Mouse (Mus musculus): ENCODE data around the gene Cldnd1.

Gene Cldnd1

DNA sequence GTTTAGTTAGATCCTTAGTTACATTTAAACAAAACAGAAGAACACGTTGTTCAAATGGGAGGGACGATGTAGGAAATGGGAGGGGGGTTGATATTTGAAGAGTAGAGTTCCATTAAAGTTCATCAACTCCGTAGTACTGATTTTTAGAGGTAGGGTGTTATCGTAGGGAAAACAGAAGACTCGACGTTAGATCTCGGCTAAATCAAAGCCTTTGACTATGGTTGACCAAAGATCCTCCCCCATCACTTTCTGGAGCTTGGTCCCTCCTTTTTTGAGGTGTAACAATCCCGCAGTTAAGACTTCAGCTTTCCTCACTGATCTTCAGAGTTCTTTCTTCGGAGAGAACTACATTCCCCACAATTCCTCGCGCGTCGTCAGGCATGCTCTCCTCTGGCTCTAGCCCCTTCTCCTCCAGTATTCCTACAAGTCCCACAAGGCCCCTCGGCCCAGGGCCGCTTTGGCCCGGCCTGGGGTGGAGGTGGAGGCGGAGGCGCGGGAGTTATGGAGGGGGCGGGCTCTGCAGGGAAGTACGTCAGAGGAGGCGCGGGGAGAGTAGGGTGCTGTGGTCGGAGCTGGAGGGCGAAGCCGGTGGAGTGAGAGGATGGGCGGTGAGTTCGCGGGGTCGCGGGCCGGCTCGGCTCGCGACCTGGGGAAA is at the start of gene Cldnd1:
Gene Cldnd1 (plus strand): TSS at position 434 of the 655 bp plus-strand sequence.
- peak; percentile 80 to 93 for DNase-seq (ENCODE audit: low spot score in 2 of 2)

DNA sequence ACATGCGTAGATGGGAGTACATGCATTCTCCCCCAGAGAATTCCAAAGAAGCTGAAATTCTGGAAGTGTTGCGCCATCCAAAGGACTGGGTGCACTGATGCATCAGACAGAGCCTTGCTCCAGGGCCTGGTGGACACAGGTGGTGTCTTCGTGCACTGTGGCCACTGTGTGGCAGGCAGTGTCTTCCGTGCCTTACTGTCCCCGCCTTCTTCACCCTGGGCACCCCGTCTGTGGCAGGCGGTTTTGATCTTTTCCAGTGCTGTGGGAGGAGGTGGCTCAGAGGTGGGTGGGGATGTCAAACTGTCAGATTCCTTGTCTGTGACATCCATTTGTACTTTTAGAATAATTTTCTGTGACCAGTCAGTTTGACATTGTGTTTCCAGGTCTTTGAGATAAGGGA is 49.0 kb upstream of the Cldnd1 start:
- no peak for DNase-seq (ENCODE audit: low spot score in 2 of 2)

DNA sequence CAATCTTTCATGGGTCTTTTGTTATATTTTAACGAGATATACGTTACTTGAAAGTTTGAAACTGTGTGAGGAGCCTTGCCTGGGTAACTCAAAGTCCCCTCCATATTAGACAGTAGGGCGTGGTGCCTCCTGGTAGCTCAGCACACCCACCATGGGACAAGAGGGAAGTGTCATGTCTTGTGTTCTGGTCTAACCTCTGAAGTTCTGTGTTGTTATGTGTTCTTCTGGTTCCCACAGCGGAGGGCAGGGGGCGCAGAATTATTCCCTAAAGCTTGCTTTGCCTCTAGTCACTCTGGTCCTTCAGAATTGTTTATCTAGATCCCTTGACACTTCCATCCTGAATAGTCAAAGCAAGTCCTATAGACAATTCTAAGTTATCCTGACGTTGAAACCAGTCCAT is 45.7 kb upstream of the Cldnd1 start:
- DNase-seq (ENCODE audit: low spot score in 2 of 2) = no peak

DNA sequence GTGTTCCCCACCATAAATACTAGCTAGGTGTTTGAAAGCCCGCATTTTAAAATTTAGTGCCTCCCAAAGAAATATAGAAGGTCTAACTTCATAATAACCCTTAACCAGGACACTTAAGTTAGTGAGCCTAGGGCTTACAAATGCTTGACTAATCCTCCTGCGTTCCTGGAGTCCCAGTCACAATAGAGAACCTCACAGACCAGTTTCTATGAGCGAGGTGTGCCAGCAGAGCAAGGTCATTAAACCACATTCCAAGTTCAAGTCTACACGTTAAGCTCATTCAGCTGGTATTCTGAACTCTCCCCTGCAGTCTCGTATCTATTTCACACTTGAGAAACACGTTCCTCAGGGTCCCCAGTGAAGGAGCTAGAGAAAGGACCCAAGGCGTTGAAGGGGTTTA is 44.8 kb upstream of the Cldnd1 start:
- no peak for DNase-seq (ENCODE audit: low spot score in 2 of 2)

DNA sequence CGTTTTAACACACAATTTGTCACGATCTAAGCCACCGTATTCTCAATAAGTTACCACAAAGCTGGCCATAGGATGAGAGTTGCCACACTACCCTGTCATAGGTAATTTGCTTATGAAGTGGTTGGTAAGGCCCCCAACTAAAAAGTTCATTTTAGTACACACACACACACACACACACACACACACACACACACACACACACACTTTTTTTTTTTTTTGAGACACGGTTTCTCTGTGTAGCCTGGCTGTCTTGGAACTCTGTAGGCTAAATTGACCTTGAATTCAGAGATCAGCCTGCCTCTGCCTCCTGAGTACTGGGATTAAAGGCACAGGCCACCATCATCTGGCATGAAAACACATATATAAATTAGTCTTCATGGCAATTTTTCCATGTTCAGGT is 43.8 kb upstream of the Cldnd1 start:
- DNase-seq (ENCODE audit: low spot score in 2 of 2) = no peak

DNA sequence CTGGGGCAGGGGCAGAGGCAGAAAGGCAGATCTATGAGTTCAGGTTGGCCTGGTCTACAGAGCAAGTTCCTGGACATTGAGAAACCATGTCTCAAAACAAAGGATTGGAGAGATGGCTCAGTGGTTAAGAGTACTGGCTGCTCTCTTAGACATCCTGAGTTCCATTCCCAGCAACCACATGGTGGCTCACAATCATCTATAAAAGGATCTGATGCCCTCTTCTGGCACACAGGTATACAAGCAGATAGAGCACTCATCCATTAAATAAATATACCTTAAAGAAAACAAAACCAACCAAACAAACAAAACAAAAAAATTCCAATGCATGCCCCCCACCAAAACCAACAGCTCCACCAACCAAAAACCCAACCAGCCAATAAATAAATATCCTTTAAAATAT is 43.2 kb upstream of the Cldnd1 start:
- no peak for DNase-seq (ENCODE audit: low spot score in 2 of 2)

DNA sequence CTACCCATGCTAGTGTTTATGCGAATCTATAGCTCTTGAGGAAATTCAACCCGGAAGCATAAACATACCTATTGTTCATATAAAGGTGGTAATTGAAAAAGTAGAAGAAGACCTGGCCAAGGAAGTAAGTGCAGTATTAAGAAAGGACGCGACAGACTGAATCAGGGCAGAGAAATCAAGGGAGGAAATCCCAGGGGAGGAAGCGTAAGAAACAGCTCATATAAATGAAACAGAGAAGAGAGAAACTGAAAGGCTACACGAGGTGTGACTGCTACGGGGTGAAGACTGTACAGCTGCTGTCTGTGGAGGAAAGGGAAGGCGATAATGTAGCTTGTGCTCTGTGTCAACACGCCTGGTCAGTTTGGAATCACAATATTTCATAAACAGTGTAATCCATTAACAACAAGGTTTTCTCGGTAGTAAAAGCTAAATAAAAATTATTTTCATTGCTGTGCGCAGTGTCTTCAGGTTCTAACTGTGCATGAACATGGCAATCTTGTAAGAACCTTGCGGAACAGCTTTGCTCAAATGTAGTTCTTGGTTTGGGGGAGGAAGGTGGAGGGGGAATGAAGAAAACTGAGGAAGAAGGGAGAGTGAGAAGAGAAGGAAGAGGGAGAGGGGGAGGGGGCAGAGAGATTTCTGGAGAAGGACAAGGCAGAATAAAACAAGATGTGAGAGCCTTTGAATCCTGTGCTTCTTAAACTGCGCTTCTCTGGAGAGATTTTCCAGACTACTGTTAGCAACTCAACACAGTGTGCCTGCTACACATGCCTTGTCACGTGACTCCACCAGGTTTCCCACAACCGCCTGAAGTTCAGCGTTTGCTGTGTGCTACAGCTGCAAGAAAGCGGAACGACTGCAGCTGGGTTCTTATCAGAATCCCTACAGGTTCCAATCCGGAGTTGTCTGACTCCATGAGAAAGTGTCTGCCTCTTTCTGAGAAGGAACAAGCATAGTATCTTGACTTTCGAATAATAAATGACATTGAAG is 41.9 kb upstream of the Cldnd1 start:
- DNase-seq (ENCODE audit: low spot score in 2 of 2) = no peak

DNA sequence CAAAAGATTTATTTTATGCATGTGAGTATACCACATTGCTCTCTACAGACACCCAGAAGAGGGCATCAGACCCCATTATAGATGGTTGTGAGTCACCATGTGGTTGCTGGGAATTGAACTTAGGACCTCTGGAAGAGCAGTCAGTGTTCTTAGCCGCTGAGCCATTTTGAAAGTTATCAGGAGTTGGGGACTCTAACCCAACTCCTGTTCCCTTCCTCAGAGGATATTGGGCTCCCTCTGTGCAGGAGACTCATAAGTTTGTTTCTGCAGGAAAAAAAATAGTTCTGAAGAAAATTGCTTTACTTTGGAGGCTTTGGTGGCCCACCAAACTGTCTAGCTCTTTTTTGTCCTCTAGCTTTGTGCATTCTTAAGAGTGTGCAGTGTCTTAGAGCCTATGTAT is 39.2 kb upstream of the Cldnd1 start:
- no peak for DNase-seq (ENCODE audit: low spot score in 2 of 2)

DNA sequence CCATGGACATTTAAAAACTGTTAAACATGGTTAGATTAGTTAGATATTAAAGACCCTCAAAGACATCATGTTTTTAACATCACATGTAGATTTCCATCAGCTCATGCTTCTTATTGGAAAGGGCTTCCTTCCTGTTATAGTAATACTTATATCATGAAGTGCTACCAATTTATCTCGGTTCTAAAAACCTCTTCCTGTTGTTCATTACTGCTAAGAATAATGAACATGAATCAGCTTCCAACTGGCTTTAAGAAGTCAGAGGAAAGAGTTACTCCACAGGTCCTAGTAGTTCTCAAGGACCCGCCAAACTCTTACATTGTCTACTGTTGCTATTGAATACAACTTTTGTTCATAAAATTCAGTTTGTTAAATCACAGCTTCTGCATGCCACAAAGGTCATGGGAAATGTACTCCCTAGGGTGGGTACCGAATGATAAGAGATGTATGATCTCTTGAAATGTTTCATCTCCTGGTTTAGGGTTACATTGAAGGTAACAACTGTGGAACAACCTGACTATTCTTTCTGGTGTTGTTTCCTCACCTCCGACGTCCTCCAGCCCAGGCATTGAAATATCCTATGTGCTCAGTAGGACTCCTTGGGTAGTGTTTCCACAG is 38.0 kb upstream of the Cldnd1 start:
- no peak for DNase-seq (ENCODE audit: low spot score in 2 of 2)

DNA sequence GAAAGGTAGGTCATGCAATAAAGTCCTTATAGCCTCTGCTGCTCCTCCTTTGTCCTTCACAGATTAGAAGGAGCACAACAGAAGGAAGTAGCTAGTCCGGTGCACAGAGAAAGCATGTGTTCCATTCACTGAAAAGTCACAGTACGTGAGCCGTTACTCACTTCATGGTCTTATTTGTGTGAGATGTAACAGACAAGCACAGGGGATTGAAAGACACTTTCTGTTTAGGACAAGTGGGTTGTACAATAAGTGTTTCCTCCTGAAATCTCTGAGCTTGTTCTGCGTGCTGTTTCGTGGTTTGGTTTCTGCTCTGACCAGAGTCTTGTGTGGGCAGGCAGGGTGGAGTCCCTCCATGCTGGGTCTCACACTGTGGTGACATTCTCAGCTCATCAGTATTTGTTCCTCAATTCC is 37.4 kb upstream of the Cldnd1 start:
- peak in 1 of 2 experiments; percentile 27 for DNase-seq (ENCODE audit: low spot score in 2 of 2)

DNA sequence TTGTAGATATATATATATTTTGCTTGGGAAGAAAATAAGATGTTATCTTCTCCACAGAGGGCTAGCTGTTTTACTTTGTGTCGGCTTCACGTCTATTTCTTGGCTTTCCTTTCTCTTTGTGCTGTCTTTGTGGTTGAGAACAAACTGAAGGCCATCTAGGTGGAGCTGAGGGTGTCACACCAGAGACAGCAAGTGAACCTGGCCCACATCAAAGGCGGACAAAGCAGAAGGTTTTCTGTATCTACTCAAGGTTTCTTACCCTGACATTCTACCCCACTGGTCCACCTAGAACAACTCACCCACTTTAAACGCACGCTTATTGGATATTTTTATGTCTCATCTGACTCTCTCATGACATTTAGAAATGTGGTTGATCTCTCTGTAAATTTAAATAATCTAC is 33.6 kb upstream of the Cldnd1 start:
- DNase-seq (ENCODE audit: low spot score in 2 of 2) = no peak

DNA sequence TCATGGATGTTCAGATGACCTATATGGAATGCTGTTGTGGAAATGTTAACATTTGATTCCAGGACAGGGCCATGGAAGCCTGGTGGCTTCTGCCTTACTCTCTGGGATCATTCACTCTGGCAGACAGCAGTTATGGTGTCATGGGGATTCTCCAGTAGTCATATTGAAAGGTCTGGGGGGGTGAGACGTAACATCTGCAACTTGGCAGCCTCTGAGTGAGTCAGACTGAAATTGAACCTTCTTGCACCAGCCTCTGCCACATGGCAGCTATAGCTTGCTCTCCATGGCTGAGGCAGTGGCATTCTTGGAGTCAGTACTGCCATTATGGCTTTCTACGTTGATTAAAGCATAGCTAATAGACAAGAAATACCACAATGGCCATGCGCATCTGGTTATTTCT is 30.9 kb upstream of the Cldnd1 start:
- no peak for DNase-seq (ENCODE audit: low spot score in 2 of 2)

DNA sequence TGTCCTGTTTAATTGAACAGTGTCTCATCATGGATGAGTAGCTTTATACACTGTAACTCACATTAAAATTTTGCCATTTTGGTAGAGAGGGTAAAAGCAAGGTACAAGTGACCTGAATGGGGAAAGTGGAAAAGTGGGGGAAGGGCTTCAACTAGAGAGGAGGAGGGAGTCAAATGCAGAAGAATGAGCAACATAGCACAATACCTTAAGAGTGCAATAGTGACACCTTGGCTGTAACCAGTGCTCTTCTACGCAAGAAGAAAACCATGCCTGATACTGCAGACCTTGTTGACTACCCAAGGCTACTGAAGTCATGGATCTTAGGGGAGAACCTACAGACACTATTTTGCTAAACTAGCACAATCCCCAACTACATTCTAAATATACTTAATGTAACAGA is 30.4 kb upstream of the Cldnd1 start:
- DNase-seq (ENCODE audit: low spot score in 2 of 2) = no peak

DNA sequence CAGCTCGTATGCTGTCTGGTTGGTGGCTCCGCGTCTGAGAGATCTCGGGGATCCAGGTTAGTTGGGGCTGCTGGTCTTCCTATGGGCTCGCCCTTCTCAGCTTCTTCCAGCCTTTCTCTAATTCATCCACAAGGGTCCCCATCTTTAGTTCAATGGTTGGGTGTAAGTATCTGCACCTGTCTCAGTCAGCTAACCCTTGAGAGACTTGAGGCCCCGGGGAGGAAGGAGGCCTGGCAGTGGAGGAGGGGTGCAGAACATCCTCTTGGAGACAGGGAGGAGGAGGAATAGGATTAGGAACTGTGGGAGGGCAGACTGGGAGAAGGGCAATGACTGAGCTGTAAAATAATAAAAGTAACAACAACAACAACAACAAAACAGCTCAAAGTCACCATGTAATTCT is 27.5 kb upstream of the Cldnd1 start:
- no peak for DNase-seq (ENCODE audit: low spot score in 2 of 2)

DNA sequence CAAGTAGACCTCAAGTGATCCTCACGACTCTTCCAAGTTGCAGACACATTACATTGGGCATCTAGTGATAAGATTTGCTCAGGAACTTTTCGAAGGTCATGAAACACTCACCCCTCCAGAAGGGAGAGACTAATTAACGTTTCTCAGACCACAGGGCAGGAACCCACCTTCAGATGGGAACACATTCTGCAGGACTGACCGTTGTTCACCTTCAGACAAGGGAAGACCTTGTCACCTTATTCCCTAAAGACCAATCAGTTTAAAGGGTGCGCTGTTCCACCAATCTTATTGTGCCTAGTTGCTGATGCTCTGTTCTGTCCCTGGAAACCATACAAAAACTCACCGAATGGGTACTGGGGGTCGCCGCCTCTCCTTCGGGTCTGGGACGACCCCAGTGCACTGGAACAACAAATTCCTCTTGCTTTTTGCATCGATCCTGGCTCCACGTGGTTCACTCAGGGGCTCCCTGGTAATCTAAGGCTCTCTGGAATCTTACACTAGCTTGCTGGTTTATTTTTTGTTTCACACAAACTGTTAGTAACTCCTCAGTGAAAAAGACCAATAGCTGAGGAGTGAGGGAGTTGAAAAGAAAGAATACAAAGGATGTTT is 26.8 kb upstream of the Cldnd1 start:
- DNase-seq (ENCODE audit: low spot score in 2 of 2) = no peak

DNA sequence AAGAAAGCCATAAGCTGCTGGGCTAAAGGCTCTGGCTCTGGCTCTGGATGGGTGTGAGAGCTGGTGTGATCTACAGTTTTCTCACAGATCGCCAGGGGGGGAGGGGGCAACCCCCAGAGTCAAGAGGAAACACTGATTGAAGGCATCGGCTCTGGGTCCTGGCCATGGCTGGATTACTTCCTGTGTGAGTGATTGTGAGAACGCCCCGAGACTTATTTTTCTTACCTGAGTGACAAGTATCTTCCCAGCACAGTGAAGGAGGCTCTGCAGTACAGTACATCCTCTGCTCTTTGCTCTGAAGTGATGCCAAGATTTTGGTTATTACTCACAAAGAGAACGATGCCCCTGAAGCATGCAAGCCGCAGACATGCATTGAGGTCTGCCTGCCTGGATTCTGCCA is 25.9 kb upstream of the Cldnd1 start:
- no peak for DNase-seq (ENCODE audit: low spot score in 2 of 2)

DNA sequence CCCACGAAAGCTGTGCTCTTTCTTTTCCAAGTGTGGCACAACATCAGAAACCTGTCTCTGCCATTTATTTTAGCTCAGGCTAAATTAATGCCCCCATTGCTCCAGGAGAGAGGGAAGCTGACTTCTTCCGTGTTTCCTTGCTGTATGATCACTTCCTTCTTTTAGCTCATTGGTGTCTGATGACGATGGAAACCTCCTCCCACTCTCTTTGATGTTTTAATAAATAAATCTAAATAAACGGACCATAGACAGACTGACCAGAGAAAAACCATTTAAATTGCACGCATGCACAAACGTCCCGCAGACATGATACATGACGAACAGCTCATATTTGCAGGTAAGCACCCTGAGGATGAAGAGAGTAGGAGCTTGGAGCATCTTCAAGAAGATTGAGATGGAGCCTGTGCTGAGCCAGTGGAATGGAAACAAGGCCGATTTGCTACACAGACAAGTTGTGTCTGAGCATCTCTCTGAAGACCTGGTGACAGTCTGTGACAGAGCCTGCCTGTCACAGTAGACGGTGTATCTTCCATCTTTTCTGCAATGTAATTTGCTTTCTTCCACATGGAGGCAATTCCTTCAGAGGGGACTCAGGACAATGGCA is 25.3 kb upstream of the Cldnd1 start:
- no peak for DNase-seq (ENCODE audit: low spot score in 2 of 2)

DNA sequence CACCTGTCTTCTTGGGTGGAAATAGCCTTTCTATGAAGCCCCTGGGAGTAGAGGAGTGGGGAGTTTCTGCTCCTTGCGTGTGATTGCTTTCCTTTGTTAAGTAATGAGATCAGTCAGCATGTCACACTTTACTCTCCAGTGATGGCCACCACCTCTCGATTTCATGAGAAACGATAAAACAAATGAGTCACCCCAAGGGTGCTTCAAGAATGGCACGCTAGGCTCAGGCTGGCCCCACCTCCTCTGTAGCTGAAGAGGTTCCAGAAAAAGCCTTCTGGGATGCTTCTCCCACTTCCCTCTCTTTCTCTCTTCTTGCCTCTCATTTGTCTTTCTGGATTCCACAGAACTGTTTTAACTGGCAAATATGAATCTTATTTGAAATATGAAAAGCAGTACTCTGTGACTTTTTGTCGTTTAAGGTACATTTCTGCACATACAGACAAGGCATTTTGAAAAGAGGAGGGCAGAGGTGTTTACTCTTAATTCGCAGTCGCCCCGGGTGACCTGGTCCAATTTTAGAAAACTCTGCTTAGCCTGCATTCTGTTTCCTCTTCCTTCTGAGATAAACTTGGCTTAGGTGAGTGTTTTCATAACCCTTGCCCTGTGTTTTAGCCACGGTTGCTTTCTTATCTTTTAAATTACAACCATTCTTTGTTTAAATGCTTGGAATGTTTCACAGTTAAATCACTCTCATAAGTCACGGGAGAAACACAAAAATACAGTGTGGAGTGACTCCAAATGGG is 24.2 kb upstream of the Cldnd1 start:
- DNase-seq (ENCODE audit: low spot score in 2 of 2) = no peak

DNA sequence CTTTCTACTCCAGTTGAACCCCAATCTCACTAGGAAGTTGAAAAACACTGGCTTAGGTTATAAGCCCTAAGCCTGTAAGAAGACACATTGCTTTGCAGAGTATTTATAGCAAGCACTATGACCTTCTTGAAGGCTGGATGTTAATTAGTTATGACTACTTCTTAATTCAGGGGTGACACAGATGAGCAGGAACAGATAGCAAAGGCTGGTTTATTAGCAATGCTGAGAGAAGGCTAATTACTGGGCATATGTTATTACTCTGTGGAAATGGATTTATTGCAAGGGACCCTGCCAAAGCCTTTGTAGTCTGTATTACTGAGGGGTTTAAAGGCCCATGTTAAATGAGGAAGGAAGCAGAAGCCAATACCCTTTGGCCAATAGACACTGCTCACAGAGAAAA is 22.7 kb upstream of the Cldnd1 start:
- no peak for DNase-seq (ENCODE audit: low spot score in 2 of 2)

DNA sequence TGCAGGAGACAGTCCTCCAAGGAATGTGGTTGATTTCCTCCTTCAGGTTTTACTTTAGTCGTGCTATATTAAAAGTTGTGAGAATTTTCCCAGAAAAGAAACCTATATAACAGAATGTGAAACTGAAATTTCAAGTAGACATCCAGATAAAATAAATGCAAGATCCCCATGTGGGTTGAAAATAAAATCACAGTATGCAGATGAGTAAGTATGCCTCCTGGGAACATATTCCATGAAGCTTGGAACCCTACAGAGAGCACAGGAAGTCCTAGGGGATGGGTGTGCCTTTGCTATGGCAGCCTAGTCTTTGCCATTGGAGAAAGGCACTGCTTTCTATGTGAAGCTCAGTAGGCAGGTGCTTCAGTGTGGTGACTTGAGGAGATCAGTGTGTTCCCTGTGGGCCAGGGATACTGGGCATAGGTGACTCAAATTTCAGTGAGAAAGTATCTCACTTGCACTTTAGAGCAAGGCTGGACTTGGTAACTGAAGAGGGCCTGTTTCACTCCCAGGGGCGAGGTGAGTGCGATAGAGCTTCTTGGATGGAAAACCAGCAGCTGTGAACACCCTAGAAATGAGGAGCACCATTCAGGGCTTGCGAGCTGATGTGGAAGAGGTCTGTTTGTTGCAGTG is 20.3 kb upstream of the Cldnd1 start:
- no peak for DNase-seq (ENCODE audit: low spot score in 2 of 2)

Measured in spleen, postnatal 10 days (tissue).